Mouse (Mus musculus): ENCODE data around the gene Hint1.

DNA sequence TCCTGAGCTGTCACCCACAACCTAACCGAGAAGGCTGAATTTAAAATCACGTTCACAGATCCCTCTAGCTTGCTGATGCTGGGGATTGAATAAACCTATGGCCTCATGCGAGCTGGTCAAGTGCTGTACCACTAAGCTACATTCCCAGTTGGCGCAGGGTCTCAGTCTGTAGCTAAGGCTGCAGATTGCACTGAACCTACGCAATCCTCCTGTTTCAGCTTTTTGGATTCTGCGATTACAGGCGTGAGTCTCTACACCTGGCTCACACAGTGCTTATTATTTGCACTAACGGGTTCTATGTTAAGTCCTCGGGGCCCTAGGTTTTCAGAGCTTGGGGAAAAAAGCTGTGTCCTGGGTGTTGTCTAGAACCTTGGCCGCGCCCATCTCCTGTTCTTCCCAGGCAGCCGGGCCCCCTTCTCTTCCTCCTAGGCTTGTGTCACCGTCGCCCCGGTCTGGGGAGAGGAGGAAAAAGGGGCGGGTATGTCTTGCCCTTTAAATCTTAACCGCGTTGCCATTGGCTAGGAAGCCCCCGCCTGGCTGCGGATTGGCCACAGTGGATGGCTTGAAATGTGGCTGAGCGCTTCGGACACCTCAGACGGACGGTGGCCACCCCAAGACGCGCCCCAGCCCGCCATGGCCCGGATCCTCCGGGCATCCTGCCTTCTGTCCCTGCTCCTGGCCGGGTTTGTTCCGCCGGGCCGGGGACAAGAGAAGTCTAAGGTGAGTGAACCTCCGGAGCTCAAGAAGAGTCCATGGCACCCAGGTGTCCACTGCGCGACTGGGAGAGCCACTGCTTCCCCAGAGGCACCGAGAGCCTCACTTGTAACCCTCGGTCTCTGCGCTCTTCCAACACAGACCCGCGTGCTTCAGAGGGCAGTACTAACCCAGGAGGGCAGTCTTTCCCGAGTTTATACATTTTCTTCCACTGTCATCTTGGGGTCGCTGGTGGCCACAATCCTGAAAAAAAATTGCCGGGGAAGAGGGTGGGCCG is 36.4 kb downstream of the Hint1 start, which contains the start of gene Gpx3:
- TF ChIP-seq CTCF (IDR thresholded peaks at IDR 0.05; ENCODE audit: control insufficient read depth, insufficient read depth, insufficient read length) (no peak), MAX (IDR thresholded peaks at IDR 0.05) (no peak)

Data from C2C12 (cell line).